Mouse (Mus musculus) G1E (cell line): ENCODE measurements at regions not wholly inside any gene's neighbourhood (a gene's known extent, or its start where the extent isn't known, plus 50 kb on each side); places are given as distances from the start of the nearest gene placed in this dataset.

Source experiments
- CTCF ChIP-seq: IDR thresholded peaks from 2 replicates; pipeline ENCODE4 v1.5.1; 2012; ENCODE audit warnings: low read depth, low read length, inconsistent platforms, mixed read lengths
- GATA1 ChIP-seq: IDR thresholded peaks from 2 replicates; pipeline ENCODE4 v1.6.1; 2012; ENCODE audit warnings: borderline replicate concordance, low read length, inconsistent platforms, mixed read lengths
- GATA2 ChIP-seq: IDR thresholded peaks from 2 replicates; pipeline ENCODE4 v1.6.1; 2012; ENCODE audit warnings: low read depth, low read length, inconsistent platforms, borderline replicate concordance

GRCm38 (mm10) chr3:142948771-142949170 lies 67.0 kb upstream of the Pkn2 start:
- peak; percentile 81 for TF ChIP-seq CTCF
- no peak for TF ChIP-seq GATA2
- no peak for TF ChIP-seq GATA1
